Mouse (Mus musculus) urinary bladder, adult 2 months (tissue): ENCODE results near the gene Prkd2. TPM values are rescaled to one million over a fixed set of nuclear protein-coding genes. Genes with fewer than 3 reads are reported as not detected.

Experiments used
- DNase-seq: peaks from one replicate; pipeline ENCODE4 v3.0.0; 2022; ENCODE audit warnings: low spot score
- polyA plus RNA-seq: library from polyadenylated mRNA; depleted of rRNA; stranded (reverse); fragments of >200 nt; gene quantifications from 2 replicates; pipeline ENCODE4 v1.2.3, GENCODE M21; 2012; rRNA removed

Prkd2 gene
- polyA plus RNA-seq, 1 experiment, result 19.2 TPM

DNA sequence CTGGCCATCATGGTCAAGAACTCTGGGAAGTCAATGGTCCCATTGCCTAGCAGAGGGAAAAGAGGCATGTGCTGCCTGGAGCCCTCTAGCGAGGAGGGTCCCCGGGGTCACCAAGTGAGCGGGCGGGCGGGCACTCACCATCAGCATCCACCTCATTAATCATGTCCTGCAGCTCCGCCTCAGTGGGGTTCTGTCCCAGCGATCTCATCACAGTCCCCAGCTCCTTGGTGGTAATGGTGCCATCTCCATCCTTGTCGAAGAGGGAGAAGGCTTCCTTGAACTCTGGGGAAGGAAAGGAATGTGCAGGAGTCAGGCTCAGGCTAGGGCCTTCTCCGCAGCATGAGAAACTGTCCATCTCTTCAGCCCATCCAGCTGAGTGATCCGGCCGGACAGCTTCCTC is 74.7 kb downstream of the Prkd2 start:
- no peak for DNase-seq

DNA sequence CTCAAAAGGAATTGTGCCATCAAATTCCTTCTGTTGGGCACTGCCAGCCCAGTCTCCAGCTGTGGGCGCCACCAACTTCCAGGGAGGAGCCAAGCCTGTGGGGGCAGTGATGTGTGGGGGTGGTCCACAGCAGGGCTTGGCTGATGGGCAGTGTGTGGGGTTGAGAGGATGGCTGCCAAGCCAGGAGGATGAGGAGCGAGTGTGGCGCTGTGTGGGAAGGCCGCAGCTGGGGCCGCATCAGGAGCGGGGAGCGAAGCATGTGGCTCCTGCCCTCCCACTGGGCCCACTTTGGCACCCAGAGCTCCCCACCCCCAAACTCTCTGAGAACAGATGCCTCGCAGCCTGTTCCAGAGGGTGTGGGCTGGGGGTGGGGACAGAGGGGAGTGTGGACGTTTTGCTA is 75.3 kb downstream of the Prkd2 start:
- DNase-seq, result no peak

DNA sequence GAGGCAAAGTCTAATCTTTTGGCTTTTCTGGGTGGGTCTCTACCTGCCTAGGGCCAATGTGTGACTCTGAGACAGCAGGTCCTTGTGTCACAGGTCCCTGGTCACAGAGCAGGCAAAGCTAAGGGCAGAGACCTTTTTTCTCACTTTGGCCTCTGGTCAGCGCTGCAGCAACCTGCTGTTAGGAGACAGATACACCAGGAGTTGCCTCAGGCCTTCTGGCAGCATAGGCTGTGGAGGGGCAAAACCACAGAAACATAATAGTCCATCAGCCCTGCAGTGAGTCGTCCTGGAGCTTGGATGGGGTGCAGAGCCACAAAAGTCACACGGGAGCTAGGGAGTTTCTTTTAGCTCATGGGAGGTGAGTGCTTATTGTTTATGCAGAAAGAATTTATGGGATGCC is 76.0 kb downstream of the Prkd2 start:
- DNase-seq, result no peak

DNA sequence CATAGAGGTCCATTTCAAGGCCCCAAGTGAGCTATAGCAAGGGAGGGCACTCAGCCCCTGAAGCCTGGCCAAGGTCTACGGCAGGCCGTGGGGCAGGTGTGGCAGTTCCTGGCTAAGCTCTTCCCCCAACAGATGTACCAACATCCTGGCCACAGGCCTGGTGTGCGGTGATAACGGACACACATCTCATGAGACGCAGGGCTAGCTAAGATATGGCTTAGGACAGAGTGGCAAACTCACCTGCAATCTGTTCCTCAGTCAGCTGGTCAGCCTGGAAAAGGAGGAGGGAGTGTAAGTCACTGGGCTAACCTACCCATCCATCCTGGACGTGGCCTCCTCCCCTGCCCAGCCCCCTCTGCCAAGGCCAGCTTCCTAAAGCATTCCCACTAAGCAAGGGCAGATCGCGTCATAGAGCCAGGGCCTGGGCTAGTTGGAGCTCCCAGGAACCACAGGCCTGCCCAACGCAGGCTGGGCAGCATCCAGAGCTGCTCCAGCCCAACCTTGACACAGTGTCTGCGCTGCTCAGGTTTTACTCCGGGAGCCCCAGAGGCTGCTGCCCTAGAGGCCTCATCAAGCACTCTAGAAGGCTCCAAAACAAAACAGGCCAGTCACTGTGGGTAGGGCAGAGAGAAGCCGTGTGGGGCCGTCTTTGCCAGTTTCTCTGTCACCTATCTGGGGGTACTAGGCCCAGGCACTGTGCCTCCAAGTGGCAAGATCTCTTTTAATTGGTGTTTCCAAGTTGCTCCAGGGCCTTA is 76.9 kb downstream of the Prkd2 start:
- no peak for DNase-seq

Other genes starting within 250 kb of the Prkd2 start
- gene Arhgap35, start 227.9 kb upstream of the Prkd2 start, polyA plus RNA-seq, result 17.8 and 24.8 TPM in 2 replicates
- not detected in 2 replicates for gene Ceacam15, start 167.2 kb upstream of the Prkd2 start, polyA plus RNA-seq
- gene Ceacam9, start 121.0 kb upstream of the Prkd2 start, polyA plus RNA-seq, result not detected in 2 replicates
- gene Ap2s1, start 104.5 kb upstream of the Prkd2 start, polyA plus RNA-seq, result 190 and 236 TPM in 2 replicates
- gene Slc1a5, start 61.6 kb upstream of the Prkd2 start, polyA plus RNA-seq, result 213 and 249 TPM in 2 replicates
- gene Strn4, start 27.0 kb upstream of the Prkd2 start, polyA plus RNA-seq, result 78.6 and 101 TPM in 2 replicates
- gene Fkrp, start 26.2 kb upstream of the Prkd2 start, polyA plus RNA-seq, result 17.2 and 21.3 TPM in 2 replicates
- 61.5 and 82.9 TPM in 2 replicates for gene Dact3, start 32.4 kb downstream of the Prkd2 start, polyA plus RNA-seq
- 26.7 and 27.5 TPM in 2 replicates for gene Gng8, start 48.9 kb downstream of the Prkd2 start, polyA plus RNA-seq
- 3.9 and 5.1 TPM in 2 replicates for gene Ptgir, start 63.6 kb downstream of the Prkd2 start, polyA plus RNA-seq
- 182 and 223 TPM in 2 replicates for gene Calm3, start 81.2 kb downstream of the Prkd2 start, polyA plus RNA-seq
- 0.83 and 1.4 TPM in 2 replicates for gene Pnmal2, start 101.8 kb downstream of the Prkd2 start, polyA plus RNA-seq
- 0.03 TPM in 2 replicates for gene Pnmal1, start 116.8 kb downstream of the Prkd2 start, polyA plus RNA-seq
- gene Gm42372, start 140.2 kb downstream of the Prkd2 start, polyA plus RNA-seq, result 0.06 TPM in 1 of 2 replicates, not detected in the other
- 9.5 and 9.6 TPM in 2 replicates for gene Ccdc8, start 149.8 kb downstream of the Prkd2 start, polyA plus RNA-seq
- 104 and 116 TPM in 2 replicates for gene Ppp5c, start 185.0 kb downstream of the Prkd2 start, polyA plus RNA-seq
- 1.5 and 4.1 TPM in 2 replicates for gene Hif3a, start 219.5 kb downstream of the Prkd2 start, polyA plus RNA-seq
- gene Psg16, start 231.1 kb downstream of the Prkd2 start, polyA plus RNA-seq, result 0.08 and 0.18 TPM in 2 replicates